Mouse (Mus musculus) cortical plate, adult 2 months (tissue): Measurements from ENCODE around the gene Slc35g3.

Experiments used
- CTCF ChIP-seq: fragments of 200-500 bp; IDR thresholded peaks from 2 replicates; pipeline ENCODE4 v1.5.1; 2011; ENCODE audit warnings: mild to moderate bottlenecking, control low read depth, low read length; ENCODE audit not compliant: insufficient read depth; ENCODE audit errors: extremely low read depth
- POLR2A ChIP-seq: fragments of 200-500 bp; IDR thresholded peaks from 2 replicates; pipeline ENCODE4 v1.6.1; 2011; ENCODE audit warnings: mild to moderate bottlenecking, low read length, control low read depth; ENCODE audit not compliant: insufficient read depth; ENCODE audit errors: extremely low read depth

- TF ChIP-seq CTCF (no peak), POLR2A (peak; percentile 35; the same call in 1 of the 2 replicates)
Measured at GRCm38 (mm10) chr11:69765221-69766125, 3.7 kb upstream of the Slc35g3 start, which contains the start of gene Zbtb4.
